Mouse (Mus musculus) forebrain, embryonic 11.5 days (tissue): ENCODE data around the gene Olfr648. TPM values are rescaled to one million over a fixed set of nuclear protein-coding genes. Genes with fewer than 3 reads are reported as not detected.

Experiments used
- ATAC-seq: fragments of 200-750 bp; cut with Nextera tagmentation; replicated peaks from 2 replicates; pipeline ENCODE4 v1.8.0; 2017; ENCODE audit warnings: moderate TSS enrichment; ENCODE audit not compliant: low FRiP score
- DNase-seq: peaks from one replicate; pipeline ENCODE4 v3.0.0-alpha.2; 2017; ENCODE audit warnings: low spot score
- H3K27ac ChIP-seq: fragments of 300-500 bp; sonication (generic); 2 replicates; pipeline ENCODE4 v1.5.1; 2014; ENCODE audit warnings: low read depth, low read length
- H3K27me3 ChIP-seq: fragments of 300-500 bp; sonication (generic); 2 replicates; pipeline ENCODE4 v1.6.1; 2014; ENCODE audit warnings: mild to moderate bottlenecking, low read length, mixed read lengths; ENCODE audit not compliant: control insufficient read depth, insufficient read depth
- H3K36me3 ChIP-seq: fragments of 300-500 bp; sonication (generic); 2 replicates; pipeline ENCODE4 v1.6.1; 2014; ENCODE audit warnings: mild to moderate bottlenecking, low read length, moderate library complexity, mixed read lengths; ENCODE audit not compliant: control insufficient read depth, insufficient read depth
- H3K4me1 ChIP-seq: fragments of 300-500 bp; sonication (generic); replicated peaks from 2 replicates; pipeline ENCODE4 v1.6.1; 2014; ENCODE audit warnings: low read length, mixed read lengths; ENCODE audit not compliant: control insufficient read depth, insufficient read depth
- H3K4me2 ChIP-seq: fragments of 300-500 bp; sonication (generic); 2 replicates; pipeline ENCODE4 v1.6.1; 2014; ENCODE audit warnings: low read depth, mild to moderate bottlenecking, low read length, moderate library complexity, mixed read lengths; ENCODE audit not compliant: severe bottlenecking
- H3K4me3 ChIP-seq: fragments of 300-500 bp; sonication (generic); 2 replicates; pipeline ENCODE4 v1.5.1; 2014; ENCODE audit warnings: low read depth, low read length
- H3K9ac ChIP-seq: fragments of 300-500 bp; sonication (generic); 2 replicates; pipeline ENCODE4 v1.6.1; 2014; ENCODE audit warnings: low read length
- H3K9me3 ChIP-seq: fragments of 300-500 bp; sonication (generic); 2 replicates; pipeline ENCODE4 v1.6.1; 2016; ENCODE audit warnings: low read length, mixed read lengths; ENCODE audit not compliant: control insufficient read depth
- WGBS: fragments of 180-500 bp; shearing (Covaris S2); extraction: QIAGEN DNeasy Blood & Tissue Kit; methylation state at CpG from one replicate; pipeline ENCODE4 v1.1.7; 2014; 5-methylcytosine and 5-hydroxymethylcytosine counted together
- polyA plus RNA-seq: library from polyadenylated mRNA; unstranded; fragments of >200 nt; fragmentation: Nextera tagmentation; extraction: Ambion mirVana; gene quantifications from 2 replicates; pipeline ENCODE4 v1.2.1, GENCODE M21; 2014

Gene Olfr648
- polyA plus RNA-seq, result 0.27 and 0.40 TPM in 2 replicates

DNA sequence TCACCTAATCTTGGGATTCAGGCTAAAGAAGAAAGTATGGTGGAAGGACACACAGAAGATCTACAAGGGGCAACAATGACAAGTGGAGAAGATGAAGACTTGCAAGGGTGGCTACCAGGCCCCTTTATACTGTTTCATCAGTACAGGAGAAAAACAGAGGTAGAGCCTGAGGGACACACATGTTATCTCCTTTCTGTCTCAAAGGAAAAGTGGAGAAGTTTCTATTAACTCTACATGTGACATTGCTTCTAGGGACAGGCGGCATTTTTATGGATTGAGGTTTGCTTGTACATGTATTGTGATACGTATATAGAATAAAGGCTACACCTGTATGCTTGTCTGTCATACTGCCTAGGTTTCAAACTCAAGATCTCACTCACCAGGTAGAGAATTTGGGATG lies at the start of gene Olfr648:
Gene Olfr648 (minus strand): TSS at position 101 of the 400 bp plus-strand sequence.
- Histone ChIP-seq H3K4me3 (no peak within 1 kb of the TSS), H3K27ac (no peak within 1 kb of the TSS), H3K4me2 (no peak within 1 kb of the TSS), H3K9ac (no peak within 1 kb of the TSS), H3K4me1 (no peaks in the 10 kb centered on the region), H3K9me3 (no peaks in the 10 kb centered on the region), H3K36me3 (no peaks in the 10 kb centered on the region), H3K27me3 (no peaks in the 10 kb centered on the region)
- ATAC-seq, result no peak
- DNase-seq, result no peak
- 93% methylated on average over 2 of the region's 2 CpGs for WGBS

- H3K27ac ChIP-seq, result no peak overlapping the region
- H3K36me3 ChIP-seq, result no peaks in the 10 kb centered on the region
- no peak overlapping the region for H3K9ac ChIP-seq
- no peaks in the 10 kb centered on the region for H3K4me1 ChIP-seq
- WGBS, result 38% methylated on average over 2 of the region's 2 CpGs
- DNase-seq (no peak), ATAC-seq (no peak)
- H3K9me3 ChIP-seq, result no peaks in the 10 kb centered on the region
- H3K4me2 ChIP-seq, result no peak overlapping the region
- H3K27me3 ChIP-seq, result no peaks in the 10 kb centered on the region
- H3K4me3 ChIP-seq, result no peak overlapping the region
Measured at GRCm38 (mm10) chr7:104231203-104231602, 48.0 kb upstream of the Olfr648 start.

GRCm38 (mm10) chr7:104218701-104219569 lies 35.7 kb upstream of the Olfr648 start, which contains the start of gene Trim6:
Trim6 (plus strand) TSS chr7:104218793.
- Histone ChIP-seq H3K9me3 (no peaks in the 10 kb centered on the region), H3K36me3 (no peaks in the 10 kb centered on the region), H3K4me1 (no peaks in the 10 kb centered on the region), H3K4me2 (peak within 1 kb of the TSS; percentile 57), H3K27ac (no peak within 1 kb of the TSS), H3K4me3 (peak within 1 kb of the TSS; percentile 29), H3K9ac (peak within 1 kb of the TSS; percentile 44), H3K27me3 (no peaks in the 10 kb centered on the region)
- peak; percentile 83 for ATAC-seq
- DNase-seq, result peak; percentile 70
- 2% methylated on average over 37 of the region's 37 CpGs for WGBS

DNA sequence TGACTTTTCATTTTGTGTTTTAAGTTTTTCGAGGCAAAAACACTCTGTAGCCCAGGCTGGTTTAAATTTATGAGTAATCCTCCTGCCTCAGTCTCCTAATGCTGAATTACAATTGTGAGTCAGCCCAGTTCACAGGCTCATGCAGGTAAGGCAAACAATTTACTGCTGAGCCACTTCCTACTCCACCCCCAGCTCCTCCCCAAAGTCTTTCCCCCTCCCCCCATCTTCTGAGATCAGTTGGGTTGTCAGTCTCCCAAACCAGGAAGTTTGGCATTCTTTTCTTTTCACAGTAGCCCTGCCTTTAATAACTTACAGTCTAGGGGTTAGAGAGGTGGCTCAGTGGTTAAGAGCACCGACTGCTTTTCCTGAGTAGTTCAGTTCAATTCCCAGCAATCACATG lies 34.7 kb upstream of the Olfr648 start:
- no peaks in the 10 kb centered on the region for H3K36me3 ChIP-seq
- H3K27ac ChIP-seq, result no peak overlapping the region
- no peaks in the 10 kb centered on the region for H3K27me3 ChIP-seq
- no peaks in the 10 kb centered on the region for H3K4me1 ChIP-seq
- H3K4me2 ChIP-seq, result no peak overlapping the region
- H3K9me3 ChIP-seq, result no peaks in the 10 kb centered on the region
- ATAC-seq (0 out of 2 replicates have a peak, but pooled peaks have one; percentile 23), DNase-seq (no peak)
- WGBS, result 78% methylated on average over 2 of the region's 2 CpGs
- no peak overlapping the region for H3K4me3 ChIP-seq
- H3K9ac ChIP-seq, result no peak overlapping the region

DNA sequence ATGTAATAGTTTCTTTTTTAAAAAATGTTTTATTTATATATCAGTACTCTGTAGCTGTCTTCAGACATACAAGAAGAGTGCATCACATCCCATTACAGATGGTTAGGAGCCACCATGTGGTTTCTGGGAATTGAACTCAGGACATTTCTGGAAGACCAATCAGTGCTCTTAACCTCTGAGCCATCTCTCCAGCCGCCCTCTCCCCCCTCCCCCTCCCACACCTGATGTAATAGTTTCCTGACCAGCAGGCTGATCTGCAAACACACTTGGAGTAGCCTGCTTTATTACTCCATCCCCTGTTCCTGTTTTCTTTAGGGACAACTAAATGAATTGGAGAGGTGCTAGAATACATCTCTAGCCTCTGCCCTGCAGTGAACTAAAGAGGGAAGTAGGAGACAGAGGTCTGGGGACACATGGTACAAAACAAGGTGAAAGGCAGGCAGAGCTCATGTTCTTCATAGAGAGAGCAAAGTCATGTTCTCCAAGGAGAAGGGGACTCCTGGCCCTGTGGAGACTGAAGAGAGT lies 32.9 kb upstream of the Olfr648 start:
- no peaks in the 10 kb centered on the region for H3K4me1 ChIP-seq
- no peak overlapping the region for H3K9ac ChIP-seq
- DNase-seq, result no peak
- no peaks in the 10 kb centered on the region for H3K36me3 ChIP-seq
- no peak for ATAC-seq
- H3K4me2 ChIP-seq, result no peak overlapping the region
- no peak overlapping the region for H3K4me3 ChIP-seq
- H3K27me3 ChIP-seq, result no peaks in the 10 kb centered on the region
- no peak overlapping the region for H3K27ac ChIP-seq
- WGBS, result 75% methylated on average over 1 of the region's 1 CpGs
- H3K9me3 ChIP-seq, result no peaks in the 10 kb centered on the region

DNA sequence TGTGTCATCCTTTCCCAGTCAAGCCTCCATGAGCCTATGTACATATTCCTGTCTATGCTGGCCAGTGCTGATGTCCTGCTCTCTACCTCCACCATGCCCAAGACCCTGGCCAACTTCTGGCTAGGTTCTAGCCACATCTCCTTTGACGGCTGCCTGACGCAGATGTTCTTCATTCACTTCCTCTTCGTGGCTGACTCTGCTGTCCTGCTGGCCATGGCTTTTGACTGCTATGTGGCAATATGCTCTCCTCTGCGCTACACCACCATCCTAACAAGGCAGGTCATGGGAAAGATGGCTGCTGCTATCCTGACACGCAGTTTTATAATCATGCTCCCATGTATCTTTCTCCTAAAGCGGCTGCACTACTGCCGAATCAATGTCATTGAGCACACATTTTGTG lies 23.0 kb upstream of the Olfr648 start:
- Histone ChIP-seq H3K4me2 (no peak overlapping the region), H3K36me3 (no peaks in the 10 kb centered on the region), H3K9ac (no peak overlapping the region), H3K27me3 (no peaks in the 10 kb centered on the region), H3K4me3 (no peak overlapping the region), H3K27ac (no peak overlapping the region), H3K4me1 (no peaks in the 10 kb centered on the region), H3K9me3 (no peaks in the 10 kb centered on the region)
- ATAC-seq (no peak), DNase-seq (no peak)
- 96% methylated on average over 7 of the region's 7 CpGs for WGBS

DNA sequence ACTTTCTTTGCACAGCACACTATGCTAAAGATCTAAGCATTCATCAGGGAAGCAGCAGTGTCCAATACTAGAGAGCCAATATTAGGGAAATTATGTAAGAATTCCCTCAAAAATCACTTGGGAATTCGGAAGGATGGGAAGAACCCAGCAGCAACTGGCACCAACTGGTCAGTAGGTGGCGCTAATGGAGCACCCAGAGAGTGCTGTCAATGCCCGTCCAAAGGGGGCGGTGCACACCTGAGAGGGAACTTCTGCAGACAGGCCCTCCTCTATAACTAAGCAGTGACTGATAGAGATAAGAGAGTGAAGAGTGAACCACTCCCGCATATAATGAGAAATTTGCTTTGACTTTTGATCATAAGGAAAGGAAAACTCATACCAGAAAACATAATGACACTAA lies 16.6 kb upstream of the Olfr648 start:
- Histone ChIP-seq H3K36me3 (no peaks in the 10 kb centered on the region), H3K27ac (no peak overlapping the region), H3K9me3 (no peaks in the 10 kb centered on the region), H3K4me2 (no peak overlapping the region), H3K9ac (no peak overlapping the region), H3K27me3 (no peaks in the 10 kb centered on the region), H3K4me1 (no peaks in the 10 kb centered on the region), H3K4me3 (no peak overlapping the region)
- WGBS, result 7% methylated on average over 5 of the region's 5 CpGs
- DNase-seq (peak; percentile 79), ATAC-seq (peak; percentile 78)

DNA sequence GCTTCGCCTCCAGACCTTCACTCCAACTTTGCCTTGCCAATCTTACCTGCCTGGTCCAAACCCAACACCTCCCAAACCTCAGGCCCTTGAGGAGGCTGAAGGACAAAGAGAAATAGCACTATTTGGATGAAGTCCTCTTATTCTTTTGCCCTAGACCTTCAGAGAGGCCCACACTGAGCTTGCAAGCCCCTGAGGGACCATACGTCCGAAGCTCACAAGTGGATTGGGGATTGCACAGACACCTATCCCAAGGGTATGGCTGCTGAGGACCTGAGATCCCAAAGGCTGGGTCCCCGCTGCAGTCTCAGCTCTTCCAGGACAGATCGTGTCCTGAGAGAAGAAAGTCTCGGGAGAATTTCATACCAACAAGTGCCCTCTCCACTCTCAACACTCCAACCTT lies 12.7 kb upstream of the Olfr648 start, which contains the start of gene Olfr649:
Gene Olfr649 (minus strand): TSS at position 101 of the 400 bp plus-strand sequence.
- H3K36me3 ChIP-seq, result no peaks in the 10 kb centered on the region
- H3K9ac ChIP-seq, result no peak within 1 kb of the TSS
- H3K27ac ChIP-seq, result no peak within 1 kb of the TSS
- no peak within 1 kb of the TSS for H3K4me3 ChIP-seq
- DNase-seq (no peak), ATAC-seq (no peak)
- WGBS, result 89% methylated on average over 6 of the region's 6 CpGs
- no peaks in the 10 kb centered on the region for H3K27me3 ChIP-seq
- H3K4me1 ChIP-seq, result no peaks in the 10 kb centered on the region
- H3K9me3 ChIP-seq, result no peaks in the 10 kb centered on the region
- H3K4me2 ChIP-seq, result no peak within 1 kb of the TSS
